Mouse (Mus musculus) adrenal gland, postnatal 14 days (tissue): Measurements from ENCODE around the gene Doc2g. TPM values are rescaled to one million over a fixed set of nuclear protein-coding genes. Genes with fewer than 3 reads are reported as not detected.

Experiments
- DNase-seq: peaks from one replicate; pipeline ENCODE4 v3.0.0; 2021; ENCODE audit warnings: mixed read lengths
- total RNA-seq: library from RNA; stranded (reverse); gene quantifications from 2 replicates; pipeline ENCODE4 v1.2.3, GENCODE M21; 2021

Gene Doc2g
- total RNA-seq, 1 experiment from 2014 or later, result 1.6 TPM

DNA sequence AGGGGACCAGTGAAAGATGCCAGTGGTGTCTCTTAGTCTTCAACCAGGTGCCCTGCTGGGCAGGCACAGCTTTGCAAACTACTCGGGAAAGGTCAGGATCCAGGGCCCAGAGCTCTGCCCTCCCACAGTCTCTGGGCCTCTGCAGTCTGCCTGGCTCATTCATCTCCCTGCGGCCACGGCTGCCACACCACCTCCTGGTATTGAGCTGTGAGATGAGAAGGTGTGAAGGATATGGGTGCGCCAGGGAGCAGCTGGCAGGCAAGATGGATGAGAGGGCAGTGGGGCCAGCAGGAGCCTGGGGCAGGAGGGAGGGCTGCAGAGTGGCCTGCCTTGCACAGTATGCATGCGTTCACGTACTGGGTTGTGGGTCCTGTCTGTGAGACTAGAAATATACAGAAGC is 12.3 kb upstream of the Doc2g start:
- DNase-seq, result no peak

DNA sequence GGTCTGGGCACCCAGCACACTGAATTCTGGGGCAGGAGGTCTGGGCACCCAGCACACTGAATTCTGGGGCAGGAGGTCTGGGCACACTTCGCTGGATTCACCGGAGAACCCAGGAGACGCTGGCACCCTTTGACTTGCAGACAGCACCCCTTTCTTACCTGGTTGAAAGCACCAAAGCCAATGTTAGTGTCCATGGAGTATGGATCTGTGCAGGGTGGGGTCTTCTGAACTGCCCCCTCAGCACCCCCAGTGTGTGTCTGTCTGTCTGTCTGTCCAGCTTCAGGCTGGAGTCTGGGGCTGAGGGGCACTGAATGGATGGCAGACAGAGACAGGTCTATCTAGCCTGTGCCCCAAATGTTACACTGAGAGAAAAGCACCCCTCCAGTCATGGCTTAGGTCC is 11.6 kb upstream of the Doc2g start:
- DNase-seq, result no peak

DNA sequence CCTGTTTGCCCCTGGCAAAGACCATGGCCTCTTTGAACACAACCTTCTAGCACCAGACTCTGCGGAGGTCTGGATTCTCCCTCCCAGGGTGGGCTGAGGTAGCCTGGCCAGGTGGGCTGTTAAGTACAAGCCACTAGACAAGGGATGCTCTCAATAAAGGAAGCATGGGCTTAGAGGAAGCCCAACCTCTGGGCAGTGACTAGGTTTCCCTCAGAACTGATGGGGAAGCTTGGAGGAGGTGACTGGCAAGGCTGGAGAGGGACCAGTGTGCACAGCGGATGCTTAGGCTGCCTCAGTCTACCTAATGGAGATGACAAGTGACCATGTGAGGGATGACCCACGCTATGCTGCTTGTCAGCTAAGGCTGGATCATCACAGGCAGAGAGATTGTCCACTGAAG is 11.1 kb upstream of the Doc2g start:
- DNase-seq, result no peak

DNA sequence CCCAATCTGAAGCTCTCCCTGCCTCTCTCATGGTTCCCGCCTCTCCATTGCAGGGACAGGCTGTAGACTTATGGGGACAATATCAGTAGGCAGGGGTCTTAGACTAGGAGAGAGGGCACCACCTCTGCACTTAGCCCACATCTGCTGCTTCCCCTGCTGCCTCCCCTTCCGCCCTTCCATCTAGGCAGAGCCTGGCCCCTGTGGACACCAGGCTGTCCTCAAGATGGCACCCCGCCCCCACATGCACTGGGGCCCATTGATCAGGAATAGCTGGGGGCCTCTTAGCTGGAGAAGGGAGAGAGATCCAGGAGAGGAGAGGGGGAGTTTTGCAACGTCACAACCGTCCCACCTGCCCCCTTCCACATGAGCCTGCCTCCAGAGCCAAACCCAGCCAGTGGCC is 10.7 kb upstream of the Doc2g start, which contains the start of gene Tbx10:
Gene Tbx10, plus strand, starts transcription at position 337 of the 400 bp plus-strand sequence.
- DNase-seq, result no peak

DNA sequence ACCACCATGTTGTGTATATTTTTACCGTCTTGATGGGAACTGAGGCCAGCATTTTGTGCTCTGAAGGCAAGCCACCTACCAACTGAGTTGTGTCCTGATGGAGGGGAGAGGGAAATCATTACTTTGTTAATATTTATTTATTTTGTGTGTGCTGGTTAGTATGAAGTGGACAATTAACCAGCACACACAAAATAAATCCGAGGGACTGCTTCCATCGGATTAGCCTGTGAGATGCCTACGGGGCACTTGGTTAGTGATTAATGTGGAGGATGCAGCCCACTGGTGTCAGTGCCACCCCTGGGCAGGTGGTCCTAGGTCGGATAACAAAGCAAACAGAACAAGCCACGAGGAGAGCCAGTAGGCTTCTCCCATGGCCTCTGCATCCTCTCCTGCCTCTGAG is 8.2 kb upstream of the Doc2g start:
- DNase-seq, result no peak

DNA sequence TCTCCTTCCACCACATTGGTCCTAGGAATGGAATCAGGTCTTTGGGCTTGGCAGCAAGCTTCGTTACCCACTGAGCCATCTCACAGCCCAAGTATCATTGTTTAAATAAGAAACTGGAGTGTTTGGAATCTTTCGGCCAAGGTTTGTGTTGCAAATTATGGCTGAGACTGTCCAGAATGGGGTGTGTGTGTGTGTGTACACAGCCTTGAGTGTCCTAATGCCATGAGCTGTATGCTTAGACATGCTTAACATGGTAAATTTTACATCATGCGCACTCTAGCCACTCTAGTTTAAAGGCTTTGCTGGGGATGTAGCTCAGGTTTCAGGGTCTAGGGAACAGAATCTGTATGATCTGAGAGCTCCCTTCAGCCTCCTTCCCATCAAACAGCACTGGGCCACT is 7.6 kb upstream of the Doc2g start:
- DNase-seq, result no peak

DNA sequence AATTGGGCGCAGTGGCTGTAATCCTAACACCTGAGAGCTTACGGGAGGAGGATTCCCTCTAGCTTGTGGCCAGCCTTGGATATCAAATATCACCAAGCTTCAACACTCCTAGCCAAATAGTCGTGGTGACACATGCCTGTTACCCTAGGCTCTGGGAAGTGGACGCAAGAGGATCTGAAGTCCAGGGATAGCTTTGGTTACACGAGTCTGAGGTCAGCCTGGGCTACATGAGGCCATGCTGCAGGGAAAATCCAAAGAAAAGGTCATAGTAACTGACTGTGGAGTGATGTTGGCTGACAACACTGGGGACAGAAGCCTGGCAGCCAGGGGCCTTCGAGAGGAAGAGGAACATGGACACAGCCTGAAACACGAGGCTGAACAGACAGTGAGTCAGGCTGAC is 7.0 kb upstream of the Doc2g start:
- DNase-seq, result no peak

DNA sequence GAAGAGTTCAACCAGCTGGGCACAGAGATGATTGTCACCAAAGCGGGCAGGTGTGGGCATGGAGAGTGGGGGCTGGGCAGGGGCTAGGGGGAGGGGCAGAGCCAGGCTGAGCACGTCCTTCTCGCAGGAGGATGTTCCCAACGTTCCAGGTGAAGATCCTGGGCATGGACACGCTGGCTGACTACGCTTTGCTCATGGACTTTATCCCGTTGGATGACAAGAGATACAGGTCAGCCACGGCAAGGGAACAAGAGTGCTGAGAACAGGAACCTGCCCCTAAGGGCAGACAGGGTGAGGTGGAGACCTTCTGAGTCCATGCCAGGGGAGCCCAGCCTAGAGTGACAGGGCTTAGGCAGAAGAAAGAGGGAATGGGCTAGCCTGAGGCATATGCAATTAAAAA is 6.4 kb upstream of the Doc2g start:
- DNase-seq, result no peak

DNA sequence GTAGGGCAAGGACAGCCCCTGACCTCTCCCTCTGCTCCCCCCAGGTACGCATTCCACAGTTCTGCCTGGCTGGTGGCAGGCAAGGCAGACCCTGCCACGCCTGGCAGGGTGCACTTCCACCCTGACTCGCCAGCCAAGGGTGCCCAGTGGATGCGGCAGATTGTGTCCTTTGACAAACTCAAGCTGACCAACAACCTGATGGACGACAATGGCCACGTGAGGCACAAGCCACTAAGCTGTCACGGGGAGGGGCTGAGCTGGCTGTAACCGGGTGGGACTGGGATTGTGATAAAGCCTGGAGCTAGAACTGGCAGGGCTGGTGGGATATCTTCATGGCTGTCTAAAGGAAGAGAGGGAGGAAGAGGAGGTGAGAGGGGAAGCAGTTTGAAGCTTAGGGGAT is 5.9 kb upstream of the Doc2g start:
- no peak for DNase-seq

DNA sequence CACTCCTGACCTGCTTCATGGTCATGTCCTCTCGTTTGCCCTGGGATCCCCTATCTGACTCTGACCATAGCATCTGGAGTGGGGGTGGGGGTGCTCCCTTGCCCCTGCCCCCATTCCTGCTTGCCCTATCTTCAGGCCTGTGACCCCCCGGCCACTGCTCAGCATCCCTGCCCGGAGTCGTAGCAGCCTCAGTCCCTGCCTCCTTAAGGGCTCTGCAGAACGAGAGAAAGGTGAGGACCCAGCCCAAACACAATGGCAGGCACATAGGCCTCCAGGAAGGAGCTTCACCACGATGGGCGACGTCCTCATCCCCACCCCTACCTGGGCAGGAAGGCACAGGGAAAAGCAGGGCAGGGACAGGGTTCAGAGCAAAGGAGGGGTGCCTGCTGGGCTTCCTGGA is 4.8 kb upstream of the Doc2g start:
- DNase-seq, result no peak

DNA sequence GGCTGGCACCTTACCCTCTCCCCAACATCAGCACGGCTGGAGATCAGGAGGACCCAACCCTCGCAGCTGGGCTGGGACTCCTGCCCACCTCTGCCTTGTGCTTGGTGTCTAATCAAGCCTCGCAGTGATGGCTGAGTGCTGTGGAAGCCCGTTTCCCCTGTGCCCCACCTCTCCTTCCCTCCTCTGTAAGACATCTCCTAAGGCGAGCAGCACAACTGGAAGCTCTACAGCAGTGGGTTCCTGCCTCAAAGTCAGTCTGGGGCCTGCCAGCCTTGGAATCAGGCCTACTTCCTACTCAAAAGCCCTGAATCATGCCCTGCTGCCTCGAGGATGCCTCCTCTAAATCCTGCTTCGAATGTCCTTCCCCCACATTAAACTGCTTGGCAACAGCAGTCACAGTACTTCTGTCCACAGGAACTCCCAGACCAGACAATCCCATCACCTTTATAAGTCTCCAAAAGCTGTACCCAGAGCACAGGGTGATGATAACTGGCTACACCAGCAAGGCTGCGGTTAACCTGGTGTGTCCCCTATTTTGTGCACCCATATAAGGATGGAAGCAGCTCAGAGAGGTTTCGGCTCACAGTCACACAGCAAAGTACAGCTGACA is 3.9 kb upstream of the Doc2g start:
- no peak for DNase-seq

DNA sequence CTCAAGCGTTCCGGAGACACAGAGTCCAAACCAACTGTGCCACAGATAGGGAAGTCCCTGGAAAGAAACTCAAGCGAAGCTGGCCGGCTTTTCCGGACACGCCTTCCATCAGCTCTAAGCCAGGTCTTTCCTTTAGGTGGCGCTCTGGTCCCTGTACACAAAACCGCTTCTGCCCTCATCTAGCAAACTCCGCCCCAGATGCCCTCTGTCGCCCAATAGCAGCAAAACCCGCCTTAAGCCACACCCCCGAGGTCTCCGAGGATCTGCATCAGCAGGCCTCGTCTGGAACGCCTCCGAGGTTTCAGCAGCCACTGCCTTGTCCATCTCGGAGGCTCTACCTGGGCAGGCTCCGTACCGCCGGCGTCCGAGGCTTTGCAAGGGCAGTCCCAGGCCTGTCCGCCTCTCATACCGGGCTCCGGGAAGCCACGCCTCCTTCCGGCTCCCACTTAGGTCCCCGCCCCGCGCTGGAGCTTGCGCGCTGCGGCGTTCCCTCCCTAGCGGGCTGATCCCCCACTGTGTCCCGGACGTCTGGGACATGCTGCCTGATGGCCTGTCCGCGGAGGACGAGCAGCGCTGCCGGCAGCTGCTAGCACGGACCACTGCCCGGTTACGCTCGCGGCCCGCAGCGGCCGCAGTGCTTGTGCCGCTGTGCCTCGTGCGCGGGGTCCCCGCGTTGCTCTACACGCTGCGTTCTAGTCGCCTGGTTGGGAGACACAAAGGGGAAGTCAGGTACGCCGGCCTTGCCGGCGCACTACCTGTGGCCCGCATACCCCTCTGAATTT is 2.8 kb upstream of the Doc2g start, which contains the start of the genes Nudt8 and Gm49405:
Gene Nudt8, plus strand, starts transcription at position 462 of the 782 bp plus-strand sequence.
Gene Gm49405, plus strand, starts transcription at position 508 of the 782 bp plus-strand sequence.
- DNase-seq, result peak; percentile 96

DNA sequence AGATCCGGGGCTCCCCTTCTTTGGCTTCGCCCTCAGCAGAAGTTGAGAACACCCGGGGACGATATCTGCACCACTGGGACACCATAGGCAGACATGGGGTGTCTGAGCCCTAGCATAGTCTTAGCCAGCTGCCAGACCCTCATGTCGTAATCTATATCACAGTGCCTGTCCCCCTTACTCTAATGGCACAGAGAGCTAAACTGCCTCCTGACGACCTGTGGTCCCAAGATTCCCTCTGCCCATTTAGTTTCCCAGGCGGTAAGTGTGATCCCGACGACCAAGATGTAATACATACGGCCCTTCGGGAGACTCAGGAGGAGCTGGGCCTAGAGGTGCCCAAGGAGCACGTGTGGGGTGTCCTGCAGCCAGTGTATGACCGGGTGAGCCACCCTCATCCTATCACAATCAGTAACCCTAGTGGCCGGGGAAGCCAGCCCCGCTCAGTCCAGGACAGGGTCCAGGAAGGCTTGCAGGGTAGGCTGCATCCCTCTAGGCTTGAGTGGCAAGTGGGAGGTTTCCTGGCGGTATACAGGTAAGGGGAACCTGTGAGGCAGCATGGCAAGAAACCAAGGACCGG is 2.1 kb upstream of the Doc2g start:
- DNase-seq, result no peak

DNA sequence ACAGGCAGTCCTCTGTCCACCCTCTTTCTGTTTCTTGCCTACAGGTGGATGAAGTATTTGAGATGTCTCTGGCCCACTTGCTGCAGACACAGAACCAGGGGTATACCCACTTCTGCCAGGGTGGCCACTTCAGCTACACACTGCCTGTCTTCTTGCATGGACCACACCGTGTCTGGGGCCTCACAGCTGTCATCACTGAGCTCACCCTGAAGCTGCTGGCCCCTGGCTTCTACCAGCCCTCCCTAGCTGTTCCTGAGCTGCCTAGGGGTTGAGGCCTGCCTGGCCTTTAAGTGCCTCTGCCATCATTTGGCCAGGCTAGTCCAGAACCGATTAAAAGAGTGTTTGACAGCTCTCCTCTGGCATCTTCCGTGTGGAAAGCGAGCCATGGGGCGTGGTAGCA is 1.4 kb upstream of the Doc2g start:
- no peak for DNase-seq

DNA sequence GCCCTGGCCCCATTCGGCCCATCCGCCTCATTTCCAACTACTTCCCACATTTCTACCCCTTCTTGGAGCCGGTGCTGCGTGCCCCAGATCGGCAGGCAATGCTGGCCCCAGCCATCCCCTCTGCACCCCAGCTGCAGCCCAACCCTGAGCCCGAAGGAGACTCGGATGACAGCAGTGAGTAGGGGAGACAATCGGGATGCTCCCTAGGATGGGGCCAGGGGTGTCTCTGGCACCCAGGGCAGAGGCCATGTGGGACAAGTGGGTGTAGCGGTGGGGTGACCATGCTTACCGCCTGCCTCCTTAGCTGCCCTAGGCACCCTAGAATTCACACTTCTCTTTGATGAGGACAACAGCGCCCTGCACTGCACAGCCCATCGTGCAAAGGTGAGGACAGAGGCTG is 528 bp downstream of the Doc2g start:
- DNase-seq, result no peak

DNA sequence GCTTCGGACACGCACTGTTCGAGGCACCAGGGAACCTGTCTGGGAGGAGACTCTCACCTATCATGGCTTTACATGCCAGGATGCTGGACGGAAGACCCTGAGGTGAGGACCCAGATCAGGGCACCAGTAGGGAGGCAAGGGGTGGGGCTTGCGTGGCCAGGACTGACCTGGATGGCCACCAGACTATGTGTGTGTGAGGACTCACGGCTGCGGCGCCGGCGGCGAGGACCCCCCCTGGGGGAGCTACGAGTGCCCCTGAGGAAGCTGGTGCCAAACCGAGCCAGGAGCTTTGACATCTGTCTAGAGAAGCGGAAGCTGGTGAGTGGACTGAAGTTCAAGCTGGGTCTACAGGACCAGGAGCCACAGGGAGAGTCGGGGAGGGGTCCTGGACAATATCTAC is 1.2 kb downstream of the Doc2g start:
- no peak for DNase-seq

DNA sequence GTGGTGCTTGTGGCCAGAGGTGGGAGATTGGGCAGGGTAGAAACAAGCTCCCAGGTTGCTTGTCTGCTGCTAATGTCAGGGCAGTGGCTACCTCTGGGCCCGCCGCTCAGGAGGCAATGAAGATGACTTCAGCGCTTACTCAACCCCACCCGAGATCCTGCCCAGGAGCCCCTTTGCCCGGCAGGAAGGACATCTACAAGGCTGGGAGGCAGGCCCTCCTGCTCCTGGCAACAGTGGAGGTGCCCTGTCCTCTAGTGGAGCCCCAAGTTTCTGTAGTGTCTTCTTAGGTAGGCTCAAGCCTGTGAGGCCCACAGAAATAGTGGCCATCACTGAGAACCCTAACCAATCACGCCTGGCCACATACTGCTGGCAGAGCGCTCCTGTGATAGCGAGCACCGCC is 2.0 kb downstream of the Doc2g start:
- no peak for DNase-seq

DNA sequence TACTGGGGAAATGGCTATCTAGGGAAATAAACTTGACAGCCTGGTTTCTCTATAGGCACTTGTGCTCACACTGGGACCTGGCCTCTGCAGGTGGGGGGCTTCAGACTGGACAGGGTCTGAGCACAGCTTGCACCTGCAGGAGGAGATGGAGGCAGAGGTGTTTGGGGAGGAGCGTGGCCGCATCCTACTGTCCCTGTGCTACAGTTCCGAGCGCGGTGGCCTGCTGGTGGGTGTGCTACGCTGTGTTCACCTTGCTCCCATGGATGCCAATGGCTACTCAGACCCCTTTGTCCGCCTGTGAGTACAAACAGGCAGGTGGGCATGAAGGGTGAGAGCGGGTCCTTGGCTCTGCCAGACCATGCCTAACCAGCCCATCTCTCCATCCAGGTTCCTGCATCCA is 2.9 kb downstream of the Doc2g start:
- DNase-seq, result no peak

DNA sequence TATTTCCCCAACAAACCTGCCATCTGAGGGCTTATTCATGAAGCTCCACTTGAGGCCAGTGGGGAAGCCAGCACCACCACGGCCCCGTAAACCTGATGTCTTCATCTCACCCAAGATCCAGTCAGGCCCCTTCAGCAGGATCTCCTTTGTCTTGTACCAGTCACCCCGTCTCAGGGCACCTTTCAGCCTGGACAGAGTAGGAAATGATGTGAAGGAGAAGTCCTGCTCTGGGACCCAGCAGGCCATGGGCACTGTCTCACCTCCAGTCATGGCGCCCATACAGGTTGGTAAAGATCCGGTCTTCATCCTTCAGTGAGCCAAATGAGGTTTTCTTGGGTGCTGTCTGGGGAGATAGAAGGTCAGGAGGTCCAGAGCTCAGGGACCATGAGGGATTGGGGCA is 8.0 kb downstream of the Doc2g start:
- no peak for DNase-seq

DNA sequence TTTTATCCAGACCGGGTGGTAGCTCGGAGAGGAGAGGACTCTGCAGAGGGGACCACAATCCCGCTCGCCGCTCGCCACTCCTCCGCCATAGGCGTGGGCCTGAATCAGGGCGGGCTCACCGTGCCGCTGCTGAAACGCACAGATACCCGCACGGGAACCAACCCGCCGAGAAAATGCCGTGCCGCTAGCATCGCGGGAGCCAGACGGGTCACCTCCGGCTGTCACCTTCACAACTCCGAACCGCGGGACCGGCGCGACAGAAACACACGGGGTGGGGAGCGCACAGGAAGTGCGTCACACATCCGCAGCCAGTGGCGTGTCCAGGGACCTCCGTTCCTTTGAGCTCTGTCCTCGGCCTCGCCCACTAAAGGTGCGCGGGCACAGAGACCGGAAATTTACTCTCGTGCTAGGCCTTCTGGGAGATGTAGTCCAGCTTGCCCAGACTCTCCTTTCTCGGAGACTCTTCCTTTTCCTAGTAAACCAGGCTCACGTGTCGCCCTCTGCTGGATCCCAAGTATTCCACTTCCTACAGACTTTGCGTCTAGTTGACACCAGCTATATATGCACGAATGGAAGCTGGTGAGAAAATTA is 9.4 kb downstream of the Doc2g start, which contains the start of gene Ndufv1:
Gene Ndufv1, minus strand, starts transcription at position 375 of the 591 bp plus-strand sequence.
- peak; percentile 97 for DNase-seq

DNA sequence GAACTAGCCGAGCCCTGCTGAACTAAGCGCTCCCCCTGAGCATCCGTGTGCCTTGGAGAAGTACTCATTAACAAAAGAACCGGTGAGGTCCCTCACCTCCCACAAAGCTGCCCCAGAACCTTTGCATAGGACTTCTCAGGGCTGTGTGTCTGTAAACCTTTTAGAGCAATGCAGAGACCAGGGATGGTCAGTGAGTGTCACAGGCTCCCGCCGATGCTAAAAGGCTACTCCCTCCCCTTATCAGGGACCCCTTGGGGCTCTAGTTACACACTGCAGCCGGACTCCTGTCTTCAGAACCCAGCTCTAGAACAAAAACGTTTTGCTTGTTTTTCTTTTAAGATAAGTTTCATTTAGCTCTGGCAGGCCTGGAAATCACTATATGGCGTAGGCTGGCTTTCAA is 10.0 kb downstream of the Doc2g start:
- no peak for DNase-seq

DNA sequence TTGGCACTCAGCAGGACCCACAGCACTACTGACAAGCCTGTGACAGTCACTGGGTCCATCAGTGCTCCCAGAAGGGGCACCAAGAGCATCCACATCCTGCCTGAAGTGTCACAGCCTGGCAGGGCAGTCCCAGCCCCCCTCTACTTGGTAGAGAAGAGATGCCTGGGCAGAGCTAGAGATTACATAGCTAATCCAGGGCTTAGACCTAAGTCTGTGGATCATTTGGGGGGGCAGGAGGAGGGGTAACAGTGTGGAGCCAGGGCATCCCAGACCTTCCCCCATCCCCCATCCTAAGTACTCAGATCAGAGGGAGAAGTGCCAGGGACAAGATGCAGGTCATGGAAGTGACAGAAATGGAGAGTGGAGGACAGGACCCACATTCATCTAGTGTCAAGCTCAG is 11.7 kb downstream of the Doc2g start:
- no peak for DNase-seq

DNA sequence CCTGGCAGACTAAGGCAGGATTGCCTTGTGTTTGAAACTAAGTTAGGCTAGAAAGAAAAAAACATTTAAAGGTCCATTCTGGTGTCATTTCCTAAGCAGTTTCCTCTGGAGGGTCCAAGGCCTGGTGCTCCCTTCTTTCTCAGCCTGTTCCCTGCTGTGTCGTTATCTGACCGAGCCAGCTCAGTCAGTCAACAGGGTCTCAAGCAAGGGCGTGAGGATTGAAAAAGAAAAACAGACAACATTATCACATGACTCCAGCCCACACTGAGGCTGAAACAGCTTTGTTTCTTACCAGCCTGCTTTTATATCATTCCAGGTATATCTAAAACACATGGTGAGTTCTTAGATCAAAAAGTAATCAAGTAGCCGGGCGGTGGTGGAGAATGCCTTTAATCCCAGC is 12.5 kb downstream of the Doc2g start:
- no peak for DNase-seq
